Mouse (Mus musculus) heart, adult 2 months (tissue): ENCODE measurements around the gene Anxa11.
A peak's percentile ranks its signal among the peaks of the same experiment; 100 is the strongest.

Source experiments
- CTCF ChIP-seq: fragments of 200-600 bp; IDR thresholded peaks from 2 replicates; pipeline ENCODE4 v1.8.1; 2022; ENCODE audit warnings: antibody characterized with exemption, mild to moderate bottlenecking, moderate library complexity
- POLR2A ChIP-seq: fragments of 200-500 bp; IDR thresholded peaks from 2 replicates; pipeline ENCODE4 v1.6.1; 2011; ENCODE audit warnings: mild to moderate bottlenecking, low read depth, low read length, control low read depth; ENCODE audit not compliant: insufficient read depth

DNA sequence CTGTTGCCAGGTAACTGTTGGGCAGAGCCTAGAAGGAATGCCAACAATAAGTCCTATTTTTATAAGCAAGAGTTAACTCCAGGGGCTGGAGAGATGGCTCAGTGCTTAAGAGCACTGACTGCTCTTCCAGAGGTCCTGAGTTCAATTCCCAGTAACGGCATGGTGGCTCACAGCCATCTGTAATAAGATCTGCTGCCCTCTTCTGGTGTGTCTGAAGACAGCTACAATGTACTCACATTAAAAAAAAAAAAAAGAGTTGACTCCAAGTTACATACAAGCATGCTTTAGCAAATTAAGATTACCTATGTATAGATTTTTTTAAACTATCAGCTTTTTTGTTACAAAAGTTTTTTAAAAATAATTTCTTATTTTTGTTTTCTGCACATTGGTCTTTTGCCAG is 19.4 kb upstream of the Anxa11 start:
- 0 out of 2 replicates have a peak, but pooled peaks have one; percentile 12 for TF ChIP-seq CTCF
- no peak for TF ChIP-seq POLR2A
